Mouse (Mus musculus) liver, embryonic 15.5 days (tissue): ENCODE results near the gene Foxp1. TPM values are rescaled to one million over a fixed set of nuclear protein-coding genes. Genes with fewer than 3 reads are reported as not detected.

Experiments used
- ATAC-seq: fragments of 200-750 bp; cut with Nextera tagmentation; 2 replicates; pipeline ENCODE4 v1.8.0; 2017; ENCODE audit warnings: moderate number of reproducible peaks, mild to moderate bottlenecking, moderate library complexity; ENCODE audit not compliant: insufficient read depth
- H3K27ac ChIP-seq: fragments of 300-500 bp; sonication (generic); replicated peaks from 2 replicates; pipeline ENCODE4 v1.5.1; 2015; ENCODE audit warnings: mild to moderate bottlenecking, inconsistent platforms
- H3K27me3 ChIP-seq: fragments of 300-500 bp; sonication (generic); 2 replicates; pipeline ENCODE4 v1.6.1; 2015; ENCODE audit warnings: mild to moderate bottlenecking, inconsistent platforms
- H3K36me3 ChIP-seq: fragments of 300-500 bp; sonication (generic); replicated peaks from 2 replicates; pipeline ENCODE4 v1.6.1; 2015; ENCODE audit warnings: moderate library complexity, mild to moderate bottlenecking, inconsistent platforms
- H3K4me1 ChIP-seq: fragments of 300-500 bp; sonication (generic); replicated peaks from 2 replicates; pipeline ENCODE4 v1.6.1; 2015; ENCODE audit warnings: inconsistent platforms
- H3K4me2 ChIP-seq: fragments of 300-500 bp; sonication (generic); 2 replicates; pipeline ENCODE4 v1.6.1; 2015; ENCODE audit warnings: moderate library complexity, mild to moderate bottlenecking, inconsistent platforms
- H3K4me3 ChIP-seq: fragments of 300-500 bp; sonication (generic); replicated peaks from 2 replicates; pipeline ENCODE4 v1.5.1; 2015; ENCODE audit warnings: mild to moderate bottlenecking, inconsistent platforms
- H3K9ac ChIP-seq: fragments of 300-500 bp; sonication (generic); 2 replicates; pipeline ENCODE4 v1.6.1; 2015; ENCODE audit warnings: moderate library complexity, mild to moderate bottlenecking, inconsistent platforms
- H3K9me3 ChIP-seq: fragments of 300-500 bp; sonication (generic); replicated peaks from 2 replicates; pipeline ENCODE4 v1.6.1; 2016; ENCODE audit warnings: inconsistent platforms
- WGBS: fragments of 180-500 bp; shearing (Covaris S2); methylation state at CpG from one replicate; pipeline ENCODE4 v1.1.7; 2015; ENCODE audit warnings: mixed read lengths; ENCODE audit not compliant: insufficient replicate concordance; 5-methylcytosine and 5-hydroxymethylcytosine counted together
- polyA plus RNA-seq: library from polyadenylated mRNA; unstranded; fragments of >200 nt; fragmentation: Nextera tagmentation; extraction: Ambion mirVana; gene quantifications from 2 replicates; pipeline ENCODE4 v1.2.1, GENCODE M21; 2015

The Foxp1 gene
- polyA plus RNA-seq, 1 experiment from 2014 or later, result 15.2 TPM

DNA sequence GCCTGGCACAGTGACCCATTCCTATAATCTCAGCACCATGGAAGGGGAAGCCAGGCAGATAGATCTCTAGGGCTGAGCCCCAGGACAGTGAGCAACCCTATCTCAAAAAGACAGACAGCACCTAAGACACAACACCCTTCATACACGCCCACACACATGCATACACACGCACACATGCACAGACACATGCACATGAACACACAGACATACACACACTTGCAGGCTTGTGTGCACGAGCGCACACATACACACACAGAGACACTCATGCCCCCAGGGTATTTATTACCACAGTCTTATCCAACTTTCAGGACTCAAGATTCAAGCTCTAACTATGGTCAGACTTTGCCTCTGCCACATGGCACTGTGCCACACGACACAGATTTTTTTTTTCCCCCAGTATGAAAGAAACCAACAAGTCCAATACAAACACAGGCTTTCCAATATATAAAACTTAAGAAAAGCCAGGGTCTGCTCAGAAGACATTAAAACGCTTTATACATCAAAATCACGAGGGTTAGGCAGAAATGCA, 38.3 kb downstream of the Foxp1 start:
- WGBS, result 62% methylated on average over 7 of the region's 7 CpGs
- no peaks in the 10 kb centered on the region for H3K27me3 ChIP-seq
- no peak overlapping the region for H3K4me2 ChIP-seq
- no peak overlapping the region for H3K9ac ChIP-seq
- ATAC-seq, result no peak
- peaks cover 11% of the 10 kb centered on the region for H3K4me1 ChIP-seq
- no peaks in the 10 kb centered on the region for H3K36me3 ChIP-seq
- no peaks in the 10 kb centered on the region for H3K9me3 ChIP-seq
- H3K4me3 ChIP-seq, result no peak overlapping the region
- no peak overlapping the region for H3K27ac ChIP-seq

DNA sequence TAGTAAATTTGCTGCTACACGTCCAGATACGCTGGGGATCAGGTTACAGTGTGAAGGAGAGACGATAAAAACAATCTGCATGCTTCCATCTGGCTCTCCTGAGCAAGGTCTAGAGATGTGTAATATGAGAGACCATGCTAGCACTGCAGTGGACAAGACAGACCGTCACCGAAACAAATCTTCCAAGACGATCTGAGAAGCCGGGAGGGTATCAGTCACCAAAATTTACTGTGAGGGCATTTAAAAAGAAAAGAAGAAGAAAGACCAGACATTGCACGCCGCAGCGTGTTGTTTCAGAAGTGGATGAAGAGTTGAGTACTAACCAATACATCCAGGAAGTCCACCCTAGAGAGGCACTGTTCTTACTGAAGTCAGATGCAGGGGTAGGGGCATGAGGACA, 39.0 kb downstream of the Foxp1 start:
- Histone ChIP-seq H3K27me3 (no peaks in the 10 kb centered on the region), H3K9ac (no peak overlapping the region), H3K36me3 (no peaks in the 10 kb centered on the region), H3K4me3 (no peak overlapping the region), H3K4me1 (peaks cover 7% of the 10 kb centered on the region; the same call in 1 of the 2 replicates), H3K9me3 (no peaks in the 10 kb centered on the region), H3K27ac (no peak overlapping the region), H3K4me2 (no peak overlapping the region)
- ATAC-seq, result no peak
- 77% methylated on average over 10 of the region's 10 CpGs for WGBS

- WGBS, result 69% methylated on average over 7 of the region's 7 CpGs
- no peaks in the 10 kb centered on the region for H3K27me3 ChIP-seq
- peaks cover 4% of the 10 kb centered on the region; the same call in 1 of the 2 replicates for H3K4me1 ChIP-seq
- no peak for ATAC-seq
- no peak overlapping the region for H3K4me2 ChIP-seq
- H3K36me3 ChIP-seq, result no peaks in the 10 kb centered on the region
- no peak overlapping the region for H3K27ac ChIP-seq
- no peaks in the 10 kb centered on the region for H3K9me3 ChIP-seq
- no peak overlapping the region for H3K4me3 ChIP-seq
- H3K9ac ChIP-seq, result no peak overlapping the region
These were observed 41.0 kb downstream of the Foxp1 start for GRCm38 (mm10) chr6:99481568-99481967.

DNA sequence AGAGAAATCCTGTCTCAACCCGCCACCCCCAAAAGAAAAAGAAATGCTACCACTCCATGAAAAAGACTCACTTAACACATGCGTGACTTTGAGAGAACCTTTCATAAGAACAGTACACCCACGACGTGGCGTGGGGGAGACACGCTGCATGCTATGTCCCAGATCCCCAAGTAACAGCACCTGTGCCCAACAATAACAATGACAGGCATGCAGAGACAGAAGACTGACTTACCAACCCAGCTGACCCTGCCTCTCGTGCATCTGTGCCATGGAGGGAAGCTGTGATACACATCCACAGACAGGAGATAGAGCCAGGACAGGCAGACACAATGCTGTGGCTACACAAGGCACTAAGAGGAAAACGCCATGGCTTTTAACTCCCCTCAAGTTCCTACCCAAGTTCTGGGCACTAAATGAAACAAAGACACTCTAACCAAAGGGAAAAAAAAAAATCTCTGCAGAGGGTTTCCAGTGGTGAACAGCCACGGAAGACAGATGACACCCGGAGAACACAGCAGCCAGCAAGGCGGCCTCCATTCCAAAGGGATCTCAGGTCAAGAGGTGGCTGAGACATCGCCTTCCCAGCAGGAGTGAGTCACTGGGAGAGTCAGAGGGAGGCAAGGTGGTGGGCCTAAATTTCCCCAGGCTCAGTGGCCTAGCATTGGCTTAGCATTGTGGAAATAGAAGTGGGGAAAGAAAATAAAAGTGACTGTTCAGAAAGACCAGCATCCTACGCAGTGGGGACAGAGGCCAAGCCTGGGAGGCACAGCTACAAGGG, 43.5 kb downstream of the Foxp1 start:
- WGBS, result 75% methylated on average over 13 of the region's 13 CpGs
- ATAC-seq, result no peak
- Histone ChIP-seq H3K4me3 (no peak overlapping the region), H3K27me3 (no peaks in the 10 kb centered on the region), H3K36me3 (no peaks in the 10 kb centered on the region), H3K9ac (no peak overlapping the region), H3K4me1 (no peaks in the 10 kb centered on the region; the same call in 1 of the 2 replicates), H3K4me2 (no peak overlapping the region), H3K9me3 (no peaks in the 10 kb centered on the region), H3K27ac (no peak overlapping the region)

GRCm38 (mm10) chr6:99475040-99475439, 47.5 kb downstream of the Foxp1 start:
- no peaks in the 10 kb centered on the region for H3K9me3 ChIP-seq
- no peak overlapping the region for H3K4me3 ChIP-seq
- no peaks in the 10 kb centered on the region for H3K36me3 ChIP-seq
- no peak for ATAC-seq
- H3K9ac ChIP-seq, result no peak overlapping the region
- WGBS, result 68% methylated on average over 9 of the region's 9 CpGs
- 0 out of 2 replicates have a peak, but pooled peaks cover under 1% of the 10 kb centered on the region for H3K4me1 ChIP-seq
- no peak overlapping the region for H3K4me2 ChIP-seq
- H3K27ac ChIP-seq, result no peak overlapping the region
- H3K27me3 ChIP-seq, result no peaks in the 10 kb centered on the region

DNA sequence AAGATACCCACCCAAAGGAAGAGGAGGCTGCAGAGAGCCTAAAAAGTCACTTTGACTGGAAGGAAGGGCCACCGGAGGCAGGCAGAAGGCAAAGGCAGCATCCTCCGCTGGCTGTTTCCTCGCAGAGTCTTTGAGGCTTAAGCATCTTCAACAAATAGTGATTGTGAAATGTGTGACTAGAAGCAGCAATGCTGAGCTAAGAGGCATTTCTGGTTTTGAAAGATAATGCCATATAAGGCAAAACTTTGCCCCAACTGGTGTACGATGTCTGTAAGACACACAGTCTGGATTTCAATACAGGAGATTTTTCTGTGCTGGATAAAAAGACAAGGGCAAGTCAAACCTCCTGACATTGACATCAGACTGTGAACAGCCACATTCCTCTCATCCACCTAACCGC, 51.6 kb downstream of the Foxp1 start:
- Histone ChIP-seq H3K36me3 (no peaks in the 10 kb centered on the region), H3K27me3 (no peaks in the 10 kb centered on the region), H3K9me3 (no peaks in the 10 kb centered on the region), H3K9ac (no peak overlapping the region), H3K4me1 (0 out of 2 replicates have a peak, but pooled peaks cover 8% of the 10 kb centered on the region), H3K27ac (no peak overlapping the region), H3K4me3 (no peak overlapping the region), H3K4me2 (no peak overlapping the region)
- 60% methylated on average over 5 of the region's 5 CpGs for WGBS
- no peak for ATAC-seq

DNA sequence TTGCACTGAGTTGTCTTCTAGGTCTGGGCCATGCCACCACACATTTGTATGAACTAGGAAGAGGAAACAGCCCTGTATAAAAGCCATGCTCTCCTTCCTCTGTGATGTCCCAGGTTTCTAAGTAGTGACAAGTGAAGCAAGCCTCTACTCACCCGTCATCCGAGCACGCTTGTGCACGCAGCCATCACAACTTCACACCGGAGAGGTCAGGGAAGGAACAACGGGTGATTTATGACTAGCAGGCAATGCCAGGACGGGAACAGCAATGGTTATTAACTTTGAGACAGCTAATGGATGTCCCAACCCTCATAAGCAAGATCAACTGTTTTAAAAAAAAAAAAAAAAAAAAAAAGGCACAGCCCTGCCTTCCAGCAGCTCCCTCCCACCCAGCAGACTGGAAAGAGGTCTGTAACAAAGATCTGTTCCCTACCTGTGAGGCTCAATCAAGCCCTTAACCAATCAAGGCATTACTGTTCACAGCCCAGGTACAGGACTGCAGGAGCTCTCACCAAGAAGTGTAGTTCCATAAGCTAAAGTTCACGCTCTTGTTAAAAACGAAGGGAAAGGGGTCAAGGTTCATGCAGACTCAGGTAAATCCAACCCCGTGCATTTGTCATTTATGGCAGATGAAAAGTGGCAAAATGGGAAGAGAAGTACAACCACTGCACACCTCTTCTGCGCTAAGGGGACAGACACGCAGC, 53.2 kb downstream of the Foxp1 start:
- H3K4me3 ChIP-seq, result no peak overlapping the region
- no peak overlapping the region for H3K9ac ChIP-seq
- H3K4me2 ChIP-seq, result no peak overlapping the region
- H3K27ac ChIP-seq, result no peak overlapping the region
- H3K36me3 ChIP-seq, result no peaks in the 10 kb centered on the region
- no peak for ATAC-seq
- 0 out of 2 replicates have a peak, but pooled peaks cover 8% of the 10 kb centered on the region for H3K4me1 ChIP-seq
- WGBS, result 78% methylated on average over 12 of the region's 12 CpGs
- no peaks in the 10 kb centered on the region for H3K9me3 ChIP-seq
- no peaks in the 10 kb centered on the region for H3K27me3 ChIP-seq

DNA sequence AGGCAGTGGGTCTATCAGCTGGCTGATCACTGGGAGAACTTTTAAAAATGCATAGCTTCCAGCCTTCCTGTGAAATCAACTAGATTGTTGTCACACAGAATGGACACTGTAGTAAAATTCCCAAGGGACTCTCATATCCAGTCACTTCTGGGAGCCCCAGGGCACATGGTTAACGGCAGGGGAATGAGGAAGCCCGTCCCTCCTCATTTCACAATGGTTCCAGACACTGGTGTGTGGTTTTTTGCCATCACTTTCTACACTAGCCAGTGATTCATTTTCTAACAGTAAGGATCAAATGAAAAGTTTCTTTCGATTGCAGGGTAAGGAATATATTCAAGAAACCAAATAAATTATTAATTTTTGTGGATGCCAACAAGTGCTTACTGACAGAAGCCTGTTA, 54.7 kb downstream of the Foxp1 start:
- no peak for ATAC-seq
- Histone ChIP-seq H3K4me3 (no peak overlapping the region), H3K4me1 (0 out of 2 replicates have a peak, but pooled peaks cover 8% of the 10 kb centered on the region), H3K27ac (no peak overlapping the region), H3K36me3 (no peaks in the 10 kb centered on the region), H3K9me3 (no peaks in the 10 kb centered on the region), H3K27me3 (no peaks in the 10 kb centered on the region), H3K4me2 (no peak overlapping the region), H3K9ac (no peak overlapping the region)
- WGBS, result 48% methylated on average over 3 of the region's 3 CpGs

DNA sequence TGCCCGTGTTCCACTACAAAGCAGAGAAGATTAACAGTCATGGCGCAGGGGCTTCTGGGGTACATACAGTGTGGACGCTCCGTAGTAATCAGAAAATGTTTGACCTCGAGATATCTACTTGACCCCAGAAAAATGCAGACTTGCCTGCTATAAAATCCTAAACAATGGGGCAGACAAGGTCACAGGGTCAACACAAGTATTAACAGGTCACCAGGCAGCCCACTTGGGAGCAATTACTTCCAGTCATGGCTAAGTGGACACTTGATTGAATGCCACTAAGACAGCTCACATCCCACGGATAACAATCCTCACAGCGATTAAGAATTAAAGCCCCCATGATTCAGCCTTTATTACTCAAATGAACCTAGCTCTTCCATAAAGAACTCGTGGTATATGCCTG, 55.4 kb downstream of the Foxp1 start:
- no peak overlapping the region for H3K4me2 ChIP-seq
- no peak overlapping the region for H3K4me3 ChIP-seq
- H3K9me3 ChIP-seq, result no peaks in the 10 kb centered on the region
- no peak for ATAC-seq
- H3K27me3 ChIP-seq, result no peaks in the 10 kb centered on the region
- 63% methylated on average over 8 of the region's 8 CpGs for WGBS
- H3K36me3 ChIP-seq, result no peaks in the 10 kb centered on the region
- no peak overlapping the region for H3K27ac ChIP-seq
- H3K9ac ChIP-seq, result no peak overlapping the region
- H3K4me1 ChIP-seq, result 0 out of 2 replicates have a peak, but pooled peaks cover 8% of the 10 kb centered on the region

- no peak overlapping the region for H3K4me3 ChIP-seq
- no peak overlapping the region for H3K9ac ChIP-seq
- no peaks in the 10 kb centered on the region for H3K27me3 ChIP-seq
- no peak for ATAC-seq
- no peak overlapping the region for H3K27ac ChIP-seq
- 0 out of 2 replicates have a peak, but pooled peaks cover 8% of the 10 kb centered on the region for H3K4me1 ChIP-seq
- H3K4me2 ChIP-seq, result no peak overlapping the region
- H3K9me3 ChIP-seq, result no peaks in the 10 kb centered on the region
- H3K36me3 ChIP-seq, result no peaks in the 10 kb centered on the region
- 76% methylated on average over 8 of the region's 8 CpGs for WGBS
These were observed 56.2 kb downstream of the Foxp1 start for GRCm38 (mm10) chr6:99466354-99466753.

DNA sequence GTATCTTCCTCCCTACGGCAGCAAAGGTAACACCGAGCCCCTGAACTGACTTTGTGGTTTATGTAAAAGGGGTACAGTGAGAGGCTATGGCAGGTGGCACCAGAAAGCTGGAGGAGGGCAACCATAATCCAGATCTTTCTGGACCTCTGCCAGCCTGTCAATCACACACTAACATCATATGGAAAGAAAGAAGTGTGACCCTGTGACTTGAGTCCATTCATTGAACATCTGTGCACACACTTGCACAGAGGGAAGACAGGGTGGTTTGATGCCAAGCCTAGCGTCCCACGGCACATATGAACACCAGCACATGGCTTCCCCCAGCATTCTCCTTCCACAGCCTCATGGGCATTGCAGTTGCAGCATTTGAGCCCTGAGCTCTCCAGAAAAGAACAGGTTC, 58.1 kb downstream of the Foxp1 start:
- Histone ChIP-seq H3K36me3 (no peaks in the 10 kb centered on the region), H3K9ac (no peak overlapping the region), H3K4me2 (no peak overlapping the region), H3K4me1 (0 out of 2 replicates have a peak, but pooled peaks cover 1% of the 10 kb centered on the region), H3K4me3 (no peak overlapping the region), H3K27me3 (no peaks in the 10 kb centered on the region), H3K9me3 (no peaks in the 10 kb centered on the region), H3K27ac (no peak overlapping the region)
- ATAC-seq, result no peak
- WGBS, result 77% methylated on average over 4 of the region's 4 CpGs
